In the genomic region with DNA sequence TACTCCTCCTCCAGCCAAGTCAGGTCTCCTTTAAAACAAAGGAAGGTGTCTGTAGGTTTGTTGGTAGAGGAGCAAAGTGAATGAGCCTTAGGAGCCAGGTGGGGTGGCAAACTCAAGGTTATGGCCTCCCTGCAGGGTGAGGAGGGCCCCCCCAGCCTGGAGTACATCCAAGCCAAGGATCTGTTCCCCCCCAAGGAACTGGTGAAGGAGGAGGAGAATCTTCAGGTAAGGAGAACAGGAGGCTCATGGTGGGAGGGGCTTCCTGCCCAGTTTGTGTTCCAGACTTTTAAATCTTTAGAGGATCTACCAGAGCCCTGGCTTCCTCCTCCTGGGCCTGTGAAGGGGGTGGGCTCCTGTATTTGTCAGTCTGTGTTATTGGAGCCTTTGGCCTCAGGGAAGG, we compare ENCODE assay signal across 15 mouse cellular contexts. TPM values are rescaled to one million over a fixed set of nuclear protein-coding genes. Genes with fewer than 3 reads are reported as not detected.
DNase-seq lines count a peak whose midpoint lies in the region; ATAC-seq lines count a peak whose summit lies in the region.
"Had no signal": no experiment of that assay in that cellular context is flagged by ENCODE, and none has a peak within 500 bp of the region (broad histone marks: within the 10 kb centered on the region; RNA-seq: fewer than 3 reads in every experiment).

No protein-coding gene starts in this region.

- H3K27me3 ChIP-seq in kidney, embryonic 15.5 days, result no peaks in the 10 kb centered on the region
- H3K27me3 ChIP-seq in forebrain, embryonic 11.5 days (ENCODE audit: control insufficient read depth, insufficient read depth, low read length), result no peaks in the 10 kb centered on the region
- H3K27me3 ChIP-seq in hindbrain, embryonic 16.5 days (replicated peaks; ENCODE audit: control insufficient read depth, insufficient read depth, low read length), result no peaks in the 10 kb centered on the region
- H3K27me3 ChIP-seq in midbrain, embryonic 16.5 days (ENCODE audit: control insufficient read depth, insufficient read depth, low read depth, low read length), result no peaks in the 10 kb centered on the region
- H3K27me3 ChIP-seq: CH12.LX had no signal

- H3K36me3 ChIP-seq in kidney, embryonic 15.5 days, result peaks cover 65% of the 10 kb centered on the region
- H3K36me3 ChIP-seq in forebrain, embryonic 11.5 days (ENCODE audit: control insufficient read depth, insufficient read depth, low read length), result peaks cover 11% of the 10 kb centered on the region
- peaks cover 50% of the 10 kb centered on the region for H3K36me3 ChIP-seq in hindbrain, embryonic 16.5 days (ENCODE audit: control insufficient read depth, insufficient read depth, low read length)
- peaks cover 35% of the 10 kb centered on the region for H3K36me3 ChIP-seq in midbrain, embryonic 16.5 days (ENCODE audit: control insufficient read depth, insufficient read depth, low read length)

- H3K4me1 ChIP-seq in kidney, embryonic 15.5 days, result peaks cover 50% of the 10 kb centered on the region
- H3K4me1 ChIP-seq in forebrain, embryonic 11.5 days (replicated peaks; ENCODE audit: control insufficient read depth, insufficient read depth, low read length), result peaks cover 18% of the 10 kb centered on the region; the same call in 1 of the 2 replicates
- peaks cover 33% of the 10 kb centered on the region for H3K4me1 ChIP-seq in hindbrain, embryonic 16.5 days (ENCODE audit: control insufficient read depth, insufficient read depth, low read depth, low read length)
- peaks cover 31% of the 10 kb centered on the region for H3K4me1 ChIP-seq in midbrain, embryonic 16.5 days (ENCODE audit: control insufficient read depth, insufficient read depth, low read length)

- DNase-seq in kidney, adult 9 months, result no peak
- DNase-seq in forebrain, embryonic 11.5 days (ENCODE audit: low spot score), result no peak
- no peak for DNase-seq in urinary bladder, postnatal 25 days (ENCODE audit: low spot score)
- no peak for DNase-seq in gastrocnemius, postnatal 25 days
- DNase-seq in left cerebral cortex, adult 11 months (ENCODE audit: low spot score), result no peak
- DNase-seq: kidney, postnatal 10 days; left cerebral cortex, postnatal 4 days; lung, postnatal 10 days had no signal

- no peaks in the 10 kb centered on the region for H3K9me3 ChIP-seq in kidney, embryonic 15.5 days (replicated peaks)
- no peaks in the 10 kb centered on the region for H3K9me3 ChIP-seq in forebrain, embryonic 11.5 days (ENCODE audit: control insufficient read depth, low read length)
- no peaks in the 10 kb centered on the region for H3K9me3 ChIP-seq in hindbrain, embryonic 16.5 days (ENCODE audit: control insufficient read depth, low read length)
- no peaks in the 10 kb centered on the region for H3K9me3 ChIP-seq in midbrain, embryonic 16.5 days (replicated peaks; ENCODE audit: control insufficient read depth, low read length, poor library complexity, severe bottlenecking)

- 0 out of 2 replicates have a peak overlapping the region, but pooled peaks have one; percentile 46 for H3K27ac ChIP-seq in kidney, embryonic 15.5 days
- no peak overlapping the region for H3K27ac ChIP-seq in forebrain, embryonic 11.5 days (ENCODE audit: low read depth, low read length)
- peak overlapping the region; percentile 84; the same call in 1 of the 2 replicates for H3K27ac ChIP-seq in hindbrain, embryonic 16.5 days (ENCODE audit: low read depth, low read length)
- peak overlapping the region; percentile 74 for H3K27ac ChIP-seq in midbrain, embryonic 16.5 days (ENCODE audit: low read length)

- H3K4me3 ChIP-seq in kidney, embryonic 15.5 days (replicated peaks), result no peak overlapping the region
- peak overlapping the region; percentile 72; the same call in 1 of the 2 replicates for H3K4me3 ChIP-seq in forebrain, embryonic 11.5 days (ENCODE audit: low read depth, low read length)
- peak overlapping the region; percentile 76 for H3K4me3 ChIP-seq in hindbrain, embryonic 16.5 days (ENCODE audit: low read length)
- peak overlapping the region; percentile 54 for H3K4me3 ChIP-seq in midbrain, embryonic 16.5 days (ENCODE audit: low read depth, low read length)

- no peak overlapping the region for H3K9ac ChIP-seq in kidney, embryonic 15.5 days
- peak overlapping the region; percentile 94; the same call in 1 of the 2 replicates for H3K9ac ChIP-seq in forebrain, embryonic 11.5 days (ENCODE audit: low read length)
- peak overlapping the region; percentile 90 for H3K9ac ChIP-seq in hindbrain, embryonic 16.5 days (ENCODE audit: low read depth, low read length)
- H3K9ac ChIP-seq in midbrain, embryonic 16.5 days (ENCODE audit: low read depth, low read length), result peak overlapping the region; percentile 82

- 0 out of 2 replicates have a peak overlapping the region, but pooled peaks have one; percentile 85 for H3K4me2 ChIP-seq in kidney, embryonic 15.5 days
- peak overlapping the region; percentile 92; the same call in 1 of the 2 replicates for H3K4me2 ChIP-seq in forebrain, embryonic 11.5 days (ENCODE audit: low read depth, low read length, severe bottlenecking)
- peak overlapping the region; percentile 88 for H3K4me2 ChIP-seq in hindbrain, embryonic 16.5 days (ENCODE audit: low read length)
- peak overlapping the region; percentile 68 for H3K4me2 ChIP-seq in midbrain, embryonic 16.5 days (ENCODE audit: low read length)

- ATAC-seq in kidney, embryonic 15.5 days (replicated peaks; ENCODE audit: low FRiP score), result no peak
- no peak for ATAC-seq in forebrain, embryonic 11.5 days (replicated peaks; ENCODE audit: low FRiP score)
- ATAC-seq in hindbrain, embryonic 16.5 days, result no peak
- ATAC-seq in midbrain, embryonic 16.5 days, result no peak

RNA-seq across cellular contexts. Expression of gene Mtmr4, which starts 5.1 kb away (rescaled TPM):
- 38.5 and 39.4 TPM in 2 replicates for polyA plus RNA-seq in kidney, embryonic 15.5 days (2015; fragmentation: Nextera tagmentation; extraction: Ambion mirVana)
- polyA plus RNA-seq in forebrain, embryonic 11.5 days (2014; fragmentation: Nextera tagmentation; extraction: Ambion mirVana), result 72.2 and 75.6 TPM in 2 replicates
- 40.3 and 51.6 TPM in 2 replicates for polyA plus RNA-seq in hindbrain, embryonic 16.5 days (2015; fragmentation: Nextera tagmentation; extraction: Ambion mirVana)
- polyA plus RNA-seq in midbrain, embryonic 16.5 days (2015; fragmentation: Nextera tagmentation; extraction: Ambion mirVana), result 54.5 and 58.2 TPM in 2 replicates
- total RNA-seq in gastrocnemius, postnatal 25 days (2021), result 10 to 100 TPM in 1 of 2 experiments, 1 to 10 TPM in 1; 9.9 to 13.0 TPM

RNA-seq across cellular contexts. Expression of gene Hsf5, which starts 19.9 kb away (rescaled TPM):
- polyA plus RNA-seq in kidney, embryonic 15.5 days (2015; fragmentation: Nextera tagmentation; extraction: Ambion mirVana), result 0.26 TPM in 2 replicates
- polyA plus RNA-seq in forebrain, embryonic 11.5 days (2014; fragmentation: Nextera tagmentation; extraction: Ambion mirVana), result 0.37 and 0.52 TPM in 2 replicates
- 0.34 and 0.45 TPM in 2 replicates for polyA plus RNA-seq in hindbrain, embryonic 16.5 days (2015; fragmentation: Nextera tagmentation; extraction: Ambion mirVana)
- 0.39 and 0.57 TPM in 2 replicates for polyA plus RNA-seq in midbrain, embryonic 16.5 days (2015; fragmentation: Nextera tagmentation; extraction: Ambion mirVana)
- total RNA-seq in gastrocnemius, postnatal 25 days (2021), result not detected
- total RNA-seq: gastrocnemius, adult 18-20 months had no signal

RNA-seq across cellular contexts. Expression of gene Sept4, which starts 28.4 kb away (rescaled TPM):
- polyA plus RNA-seq in kidney, embryonic 15.5 days (2015; fragmentation: Nextera tagmentation; extraction: Ambion mirVana), result 54.7 and 60.8 TPM in 2 replicates
- polyA plus RNA-seq in forebrain, embryonic 11.5 days (2014; fragmentation: Nextera tagmentation; extraction: Ambion mirVana), result 8.0 and 8.8 TPM in 2 replicates
- polyA plus RNA-seq in hindbrain, embryonic 16.5 days (2015; fragmentation: Nextera tagmentation; extraction: Ambion mirVana), result 43.4 and 47.7 TPM in 2 replicates
- 32.5 and 33.6 TPM in 2 replicates for polyA plus RNA-seq in midbrain, embryonic 16.5 days (2015; fragmentation: Nextera tagmentation; extraction: Ambion mirVana)
- 10 to 100 TPM; 10.9 to 14.7 TPM for total RNA-seq in gastrocnemius, postnatal 25 days (2021)

RNA-seq across cellular contexts. Expression of gene Gm11492, which starts 30.6 kb away (rescaled TPM):
- not detected in 2 replicates for polyA plus RNA-seq in kidney, embryonic 15.5 days (2015; fragmentation: Nextera tagmentation; extraction: Ambion mirVana)
- polyA plus RNA-seq in forebrain, embryonic 11.5 days (2014; fragmentation: Nextera tagmentation; extraction: Ambion mirVana), result not detected in 2 replicates
- polyA plus RNA-seq in hindbrain, embryonic 16.5 days (2015; fragmentation: Nextera tagmentation; extraction: Ambion mirVana), result not detected in 2 replicates
- not detected in 2 replicates for polyA plus RNA-seq in midbrain, embryonic 16.5 days (2015; fragmentation: Nextera tagmentation; extraction: Ambion mirVana)
- not detected for total RNA-seq in gastrocnemius, postnatal 25 days (2021)
- total RNA-seq: CH12.LX; gastrocnemius, adult 18-20 months; left cerebral cortex, postnatal 4 days had no signal
- polyA plus RNA-seq: embryonic facial prominence, embryonic 14.5 days; heart, embryonic 14.5 days had no signal
